Mouse (Mus musculus) small intestine, adult 2 months (tissue): ENCODE measurements around the gene Tmem52b. TPM values are rescaled to one million over a fixed set of nuclear protein-coding genes. Genes with fewer than 3 reads are reported as not detected.

Source experiments
- H3K27ac ChIP-seq: fragments of 200-500 bp; 2 replicates; pipeline ENCODE4 v1.5.1; 2012; ENCODE audit warnings: low read depth, low read length, control low read depth, inconsistent platforms; ENCODE audit not compliant: insufficient read depth
- H3K27me3 ChIP-seq: fragments of 200-500 bp; 2 replicates; pipeline ENCODE4 v1.6.1; 2012; ENCODE audit warnings: mild to moderate bottlenecking, moderate library complexity, low read length, inconsistent platforms; ENCODE audit not compliant: control insufficient read depth, insufficient read depth
- H3K36me3 ChIP-seq: fragments of 200-500 bp; 2 replicates; pipeline ENCODE4 v1.6.1; 2012; ENCODE audit warnings: mild to moderate bottlenecking, low read length, control low read depth, inconsistent platforms; ENCODE audit not compliant: control insufficient read depth, insufficient read depth
- H3K4me1 ChIP-seq: fragments of 200-500 bp; 2 replicates; pipeline ENCODE4 v1.6.1; 2012; ENCODE audit warnings: low read length, inconsistent platforms, mixed read lengths; ENCODE audit not compliant: control insufficient read depth, insufficient read depth, insufficient read length
- H3K4me3 ChIP-seq: fragments of 200-500 bp; 2 replicates; pipeline ENCODE4 v1.5.1; 2012; ENCODE audit warnings: low read depth, mild to moderate bottlenecking, control low read depth, inconsistent platforms, low read length, moderate library complexity
- CTCF ChIP-seq: fragments of 200-500 bp; IDR thresholded peaks from 2 replicates; pipeline ENCODE4 v1.5.1; 2012; ENCODE audit warnings: low read depth, mild to moderate bottlenecking, control low read depth, inconsistent platforms, low read length, moderate library complexity, mixed read lengths; ENCODE audit not compliant: insufficient replicate concordance, insufficient read length; ENCODE audit errors: extremely low read depth
- POLR2A ChIP-seq: fragments of 200-500 bp; IDR thresholded peaks from 2 replicates; pipeline ENCODE4 v1.6.1; 2012; ENCODE audit warnings: low read depth, mild to moderate bottlenecking, control low read depth, inconsistent platforms, low read length, moderate library complexity
- WGBS: fragments of 180-500 bp; shearing (Covaris S2); methylation state at CpG from one replicate; pipeline ENCODE4 v1.1.7; 2018; 5-methylcytosine and 5-hydroxymethylcytosine counted together
- polyA plus RNA-seq: library from polyadenylated mRNA; depleted of rRNA; stranded (reverse); fragments of >200 nt; gene quantifications from 2 replicates; pipeline ENCODE4 v1.2.3, GENCODE M21; 2012

Tmem52b gene
- polyA plus RNA-seq, 1 experiment: not detected

- H3K36me3 ChIP-seq: no peaks in the 10 kb centered on the region
- no peaks in the 10 kb centered on the region for H3K27me3 ChIP-seq
- peaks cover 4% of the 10 kb centered on the region; the same call in 1 of the 2 replicates for H3K4me1 ChIP-seq
- TF ChIP-seq POLR2A: no peak
- no peak for TF ChIP-seq CTCF
- no peak overlapping the region for H3K27ac ChIP-seq
- no peak overlapping the region for H3K4me3 ChIP-seq
These were observed 17.9 kb downstream of the Tmem52b start for GRCm38 (mm10) chr6:129530261-129530660.

- 12% methylated on average over 7 of the region's 7 CpGs for WGBS
- H3K4me3 ChIP-seq: peak overlapping the region; percentile 85
- peak overlapping the region; percentile 18; the same call in 1 of the 2 replicates for H3K27ac ChIP-seq
These were observed 20.2 kb downstream of the Tmem52b start for GRCm38 (mm10) chr6:129532556-129532941.

GRCm38 (mm10) chr6:129532942-129533860 lies 20.8 kb downstream of the Tmem52b start, which contains the start of gene Gabarapl1:
Gene Gabarapl1 (plus strand): TSS chr6:129533160.
- under 1% methylated on average over 55 of the region's 55 CpGs for WGBS

More at GRCm38 (mm10) chr6:129532556-129532941, 20.2 kb downstream of the Tmem52b start:
- TF ChIP-seq POLR2A (no peak), CTCF (no peak)
- Histone ChIP-seq H3K4me1 (peaks cover 4% of the 10 kb centered on the region; the same call in 1 of the 2 replicates), H3K27me3 (no peaks in the 10 kb centered on the region), H3K36me3 (no peaks in the 10 kb centered on the region)

GRCm38 (mm10) chr6:129534057-129534456 lies 21.7 kb downstream of the Tmem52b start:
- TF ChIP-seq POLR2A: no peak
- TF ChIP-seq CTCF: no peak
- Histone ChIP-seq H3K4me3 (peak overlapping the region; percentile 85), H3K27ac (no peak overlapping the region), H3K27me3 (no peaks in the 10 kb centered on the region), H3K36me3 (peaks cover 2% of the 10 kb centered on the region; the same call in 1 of the 2 replicates), H3K4me1 (peaks cover 4% of the 10 kb centered on the region; the same call in 1 of the 2 replicates)
- 8% methylated on average over 9 of the region's 9 CpGs for WGBS

More at GRCm38 (mm10) chr6:129532942-129533860, 20.8 kb downstream of the Tmem52b start, which contains the start of gene Gabarapl1:
- Histone ChIP-seq H3K4me1 (peaks cover 4% of the 10 kb centered on the region; the same call in 1 of the 2 replicates), H3K27me3 (no peaks in the 10 kb centered on the region), H3K4me3 (peak within 1 kb of the TSS; percentile 85), H3K27ac (peak within 1 kb of the TSS; percentile 55), H3K36me3 (no peaks in the 10 kb centered on the region)
- TF ChIP-seq POLR2A (0 out of 2 replicates have a peak, but pooled peaks have one; percentile 30), CTCF (no peak)

GRCm38 (mm10) chr6:129534627-129535190 lies 22.4 kb downstream of the Tmem52b start:
- no peaks in the 10 kb centered on the region for H3K27me3 ChIP-seq
- no peak overlapping the region for H3K27ac ChIP-seq
- peaks cover 4% of the 10 kb centered on the region; the same call in 1 of the 2 replicates for H3K4me1 ChIP-seq
- H3K4me3 ChIP-seq: no peak overlapping the region
- TF ChIP-seq CTCF (no peak), POLR2A (no peak)
- WGBS: 53% methylated on average over 4 of the region's 4 CpGs
- peaks cover 2% of the 10 kb centered on the region; the same call in 1 of the 2 replicates for H3K36me3 ChIP-seq

GRCm38 (mm10) chr6:129535723-129536122 lies 23.4 kb downstream of the Tmem52b start:
- TF ChIP-seq CTCF (no peak), POLR2A (no peak)
- no peak overlapping the region for H3K4me3 ChIP-seq
- no peak overlapping the region for H3K27ac ChIP-seq
- WGBS: 73% methylated on average over 4 of the region's 4 CpGs
- H3K36me3 ChIP-seq: peaks cover 6% of the 10 kb centered on the region
- H3K4me1 ChIP-seq: peaks cover 4% of the 10 kb centered on the region; the same call in 1 of the 2 replicates
- H3K27me3 ChIP-seq: no peaks in the 10 kb centered on the region
